Mouse (Mus musculus): ENCODE results near the gene She.
"Not testable (repeated sequence)": the region's sequence is repeated elsewhere in the genome, so short reads cannot be mapped to it uniquely, and the experiment has no call there.

The She gene

GRCm38 (mm10) chr3:89830815-89831591, at the start of gene She:
She (plus strand) TSS chr3:89831370.
- DNase-seq, result peak; percentile 60

- no peak for DNase-seq
These were observed 49.5 kb upstream of the She start for GRCm38 (mm10) chr3:89781640-89782039.

- DNase-seq, result peak; percentile 87
These were observed 46.0 kb upstream of the She start for GRCm38 (mm10) chr3:89784991-89785753.

DNA sequence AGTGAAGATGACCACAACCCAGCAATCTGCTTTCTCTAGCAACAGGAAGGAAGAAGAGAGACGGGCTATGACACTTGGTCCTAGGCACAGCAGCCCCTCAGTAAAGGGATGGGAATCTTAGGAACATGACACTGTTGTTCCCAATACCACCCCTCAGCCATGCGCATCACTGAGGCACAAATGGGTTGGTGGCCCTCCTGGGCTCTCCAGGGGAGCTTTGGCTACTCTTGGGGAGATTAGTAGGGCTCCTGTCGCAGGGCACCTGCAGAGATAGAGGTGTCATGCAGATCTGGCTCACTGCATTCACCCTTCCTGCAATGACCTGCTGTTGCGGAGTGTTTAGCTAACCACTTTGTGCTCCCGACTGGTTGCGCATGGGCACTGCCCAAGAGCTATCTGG, 44.9 kb upstream of the She start:
- DNase-seq, result no peak

DNA sequence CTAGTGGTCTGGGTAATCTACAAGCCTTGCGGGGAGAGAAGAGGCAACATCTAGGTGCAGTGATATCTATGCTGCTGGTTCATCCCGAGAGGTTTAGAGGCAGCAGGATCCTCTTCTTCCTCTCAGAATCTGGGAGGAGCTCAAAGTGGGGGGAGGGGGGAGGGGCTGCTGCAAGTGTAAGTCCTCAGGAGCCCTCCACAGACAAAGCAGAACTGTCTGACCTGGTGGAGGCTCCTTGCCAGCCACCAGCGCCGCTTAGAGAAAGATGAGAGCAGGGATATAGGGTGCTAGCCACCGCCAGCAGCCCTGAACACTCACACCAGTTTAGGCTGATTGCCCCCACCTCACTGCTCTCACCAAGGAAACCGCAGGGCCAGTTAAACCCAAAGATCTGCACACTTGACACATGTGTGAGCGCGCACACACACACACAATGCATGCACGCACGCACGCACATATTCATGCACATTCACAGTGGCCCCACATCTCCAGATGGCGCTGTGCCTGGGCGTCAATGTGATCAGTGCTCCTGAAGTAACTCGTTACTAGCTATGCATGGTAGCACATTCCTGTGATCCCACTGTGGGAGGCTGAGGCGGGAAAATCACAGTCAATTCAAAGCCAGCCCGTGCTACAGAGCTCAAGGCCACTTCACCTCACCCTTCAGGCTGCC, 42.4 kb upstream of the She start:
- no peak for DNase-seq

GRCm38 (mm10) chr3:89794616-89795015, 36.6 kb upstream of the She start:
- no peak for DNase-seq

DNA sequence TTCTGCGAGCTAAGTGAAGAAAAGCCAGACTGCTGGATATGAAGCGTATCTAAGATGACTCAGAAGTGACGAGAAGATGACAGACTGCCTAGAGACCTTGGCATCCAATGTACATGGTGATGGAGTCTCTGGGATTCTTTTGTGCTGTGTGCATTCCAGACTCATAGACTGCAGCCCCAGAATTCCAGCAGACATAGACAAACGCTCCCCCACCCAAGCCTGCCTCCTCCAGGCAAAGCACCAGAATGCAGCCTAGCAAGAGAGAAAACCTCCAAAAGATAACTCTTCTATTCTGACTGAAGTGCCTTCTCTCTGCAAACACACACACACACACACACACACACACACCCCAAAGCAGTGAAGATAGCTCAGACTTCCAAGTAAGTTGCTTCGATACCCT, 35.4 kb upstream of the She start:
- no peak for DNase-seq

- DNase-seq, result no peak
These were observed 34.8 kb upstream of the She start for GRCm38 (mm10) chr3:89796358-89796757.

- DNase-seq, result no peak
These were observed 32.7 kb upstream of the She start for GRCm38 (mm10) chr3:89798518-89798917.

DNA sequence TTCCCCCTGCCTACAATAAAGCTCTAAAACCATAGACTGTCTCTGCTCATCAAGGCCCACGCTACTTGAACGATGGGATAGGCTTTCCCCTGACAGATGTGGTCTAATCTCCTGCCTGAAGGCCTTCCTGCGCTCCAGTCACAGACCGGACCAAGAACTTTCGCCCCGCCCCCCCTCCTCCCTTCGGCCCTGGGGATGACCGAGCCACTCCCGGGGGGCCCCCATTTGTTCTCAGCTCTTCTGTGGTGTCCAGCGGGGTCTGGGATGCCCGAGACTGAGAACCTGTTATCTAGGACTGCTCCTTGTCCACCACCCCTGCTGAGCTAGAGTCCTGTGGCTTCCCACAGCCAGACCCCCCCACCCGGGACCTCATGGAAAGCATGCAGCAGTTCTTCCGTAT, 31.7 kb upstream of the She start:
- no peak for DNase-seq

- not testable (repeated sequence) for DNase-seq
These were observed 31.1 kb upstream of the She start for GRCm38 (mm10) chr3:89800078-89800477.

GRCm38 (mm10) chr3:89800774-89801506, 30.2 kb upstream of the She start:
- DNase-seq, result no peak

DNA sequence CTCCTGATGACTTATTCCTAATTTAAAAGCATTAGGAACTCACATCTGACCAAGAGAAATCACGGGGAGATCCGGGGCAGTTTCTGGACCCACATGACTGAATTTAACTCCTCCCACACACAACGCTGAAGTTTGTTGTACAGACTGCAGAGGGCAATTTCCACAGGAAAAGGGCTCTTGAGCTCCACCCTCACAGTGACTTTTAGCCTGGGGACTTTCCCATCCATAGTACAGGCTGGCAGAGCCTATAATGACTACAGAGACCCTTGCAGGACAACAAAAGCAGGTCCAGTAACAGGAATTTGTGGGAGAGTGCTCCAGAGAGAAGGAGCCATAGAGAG, 29.7 kb upstream of the She start:
- peak; percentile 17 for DNase-seq

DNA sequence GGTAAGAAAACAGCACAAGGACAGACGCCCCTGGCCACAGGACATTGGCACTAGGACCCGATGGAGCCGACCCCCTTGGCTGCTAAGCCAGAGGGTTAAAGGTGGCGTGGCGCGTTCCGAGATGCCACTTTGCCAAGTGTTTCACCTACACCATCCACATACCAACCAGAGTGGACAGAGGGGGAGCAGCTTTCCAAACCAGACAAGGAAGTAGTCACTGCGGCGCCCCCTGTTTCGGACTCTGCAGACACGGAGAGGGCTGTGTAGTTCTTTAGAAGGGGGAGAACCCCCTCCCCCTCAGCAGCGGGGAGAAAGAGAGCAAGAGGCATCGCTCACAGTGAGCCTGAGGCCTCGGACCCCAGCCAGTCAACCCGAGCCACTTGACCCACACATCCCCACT, 28.3 kb upstream of the She start:
- no peak for DNase-seq

DNA sequence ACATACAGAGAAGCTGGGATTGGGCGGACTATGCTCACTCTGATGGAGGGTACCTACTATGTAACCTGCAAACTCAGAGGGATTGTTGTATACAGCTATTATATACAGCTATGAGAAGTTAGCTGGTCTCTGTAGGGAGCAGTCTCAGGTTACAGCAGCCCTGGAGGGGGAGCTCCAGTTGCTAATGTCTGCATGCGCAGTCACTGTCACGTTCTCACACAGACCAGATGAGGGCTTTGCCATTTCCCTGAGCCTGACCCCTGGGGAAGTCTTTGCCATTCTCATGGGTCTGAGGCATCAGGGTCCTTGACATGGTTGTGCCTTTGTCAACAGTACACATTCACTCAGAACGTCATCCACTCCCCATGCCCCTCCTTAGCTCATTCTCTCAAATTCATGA, 26.0 kb upstream of the She start:
- DNase-seq, result no peak

GRCm38 (mm10) chr3:89806751-89807150, 24.4 kb upstream of the She start:
- no peak for DNase-seq

GRCm38 (mm10) chr3:89807171-89807570, 24.0 kb upstream of the She start:
- no peak for DNase-seq

GRCm38 (mm10) chr3:89807881-89808280, 23.3 kb upstream of the She start:
- no peak for DNase-seq

GRCm38 (mm10) chr3:89808638-89809037, 22.5 kb upstream of the She start:
- no peak for DNase-seq

DNA sequence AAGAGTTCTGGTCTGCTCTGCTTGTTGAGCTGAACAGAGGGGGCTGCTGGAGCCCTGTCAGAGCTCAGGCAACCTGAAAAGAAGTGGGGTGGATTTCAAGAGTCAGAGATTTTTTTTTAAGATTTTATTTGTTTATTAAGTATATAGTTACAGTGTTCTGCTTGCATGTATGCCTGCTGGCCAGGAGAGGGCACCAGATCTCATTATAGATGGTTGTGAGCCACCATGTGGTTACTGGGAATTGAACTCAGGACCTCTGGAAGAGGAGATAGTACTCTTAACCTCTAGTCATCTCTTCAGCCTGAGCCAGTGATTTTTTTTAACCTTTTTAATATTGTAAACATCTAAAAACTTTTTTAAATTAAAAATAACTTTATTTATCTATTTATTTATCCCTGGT, 20.3 kb upstream of the She start:
- DNase-seq, result no peak

- no peak for DNase-seq
These were observed 19.0 kb upstream of the She start for GRCm38 (mm10) chr3:89812166-89812565.

GRCm38 (mm10) chr3:89814051-89814450, 17.1 kb upstream of the She start:
- DNase-seq, result no peak

GRCm38 (mm10) chr3:89817056-89817455, 14.1 kb upstream of the She start:
- DNase-seq, result peak; percentile 76

Data from lung, postnatal 14 days (tissue).